Mouse (Mus musculus) ES-Bruce4 (cell line): ENCODE measurements around the gene Csmd2.

Experiments used
- CTCF ChIP-seq: IDR thresholded peaks from one replicate; pipeline ENCODE4 v1.8.1; 2011; ENCODE audit warnings: low read depth, low read length
- EP300 ChIP-seq: IDR thresholded peaks from 2 replicates; pipeline ENCODE4 v1.6.1; 2011; ENCODE audit warnings: low read depth, low read length; ENCODE audit not compliant: insufficient read depth
- POLR2A ChIP-seq: IDR thresholded peaks from one replicate; pipeline ENCODE4 v1.8.1; 2011; ENCODE audit warnings: low read length; ENCODE audit not compliant: insufficient read depth

- TF ChIP-seq POLR2A = no peak
- TF ChIP-seq CTCF = no peak
- no peak for TF ChIP-seq EP300
These were observed 526.8 kb downstream of the Csmd2 start for GRCm38 (mm10) chr4:128514496-128514895.
